ENCODE assay signal across 9 mouse cellular contexts in the genomic region with DNA sequence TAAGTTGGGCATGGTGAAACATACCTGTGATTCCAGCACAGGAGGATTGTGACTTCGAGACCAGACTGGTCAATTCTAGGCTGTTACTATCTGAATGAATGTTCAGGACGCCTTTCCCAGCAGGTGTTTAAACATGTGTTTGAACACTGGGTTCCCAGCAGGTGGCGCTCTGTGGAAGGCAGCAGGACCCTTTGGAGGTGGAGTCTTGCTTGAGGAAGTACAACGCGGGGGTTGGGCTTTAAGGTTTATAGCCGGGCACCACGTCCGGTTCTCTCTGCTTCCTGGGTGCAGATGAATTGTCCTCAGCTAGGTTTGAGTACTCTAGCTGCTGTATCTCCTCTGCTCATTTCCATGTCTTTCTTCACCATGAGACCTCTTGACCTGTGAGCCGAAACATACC.
DNase-seq lines count a peak whose midpoint lies in the region; ATAC-seq and TF ChIP-seq lines count a peak whose summit lies in the region.
"Had no signal": no experiment of that assay in that cellular context is flagged by ENCODE, and none has a peak within 500 bp of the region (broad histone marks: within the 10 kb centered on the region; RNA-seq: fewer than 3 reads in every experiment).

No protein-coding gene starts in this region.

- 0 out of 2 replicates have a peak, but pooled peaks have one; percentile 11 for TF ChIP-seq CTCF in olfactory bulb, adult 2 months (IDR thresholded peaks at IDR 0.05; ENCODE audit: insufficient read depth, low read depth, low read length)

- H3K36me3 ChIP-seq in forebrain, embryonic 14.5 days (ENCODE audit: control insufficient read depth, insufficient read depth, low read length), result no peaks in the 10 kb centered on the region
- no peaks in the 10 kb centered on the region for H3K36me3 ChIP-seq in forebrain, embryonic 13.5 days (ENCODE audit: poor library complexity, severe bottlenecking)
- H3K36me3 ChIP-seq in midbrain, embryonic 10.5 days, result no peaks in the 10 kb centered on the region
- H3K36me3 ChIP-seq in midbrain, embryonic 11.5 days (ENCODE audit: control insufficient read depth, insufficient read depth, low read length), result no peaks in the 10 kb centered on the region
- H3K36me3 ChIP-seq: embryonic facial prominence, embryonic 15.5 days had no signal

- peak; percentile 10 for DNase-seq in forebrain, embryonic 14.5 days (ENCODE audit: low spot score)
- DNase-seq in midbrain, embryonic 10.5 days (ENCODE audit: low spot score), result peak; percentile 31
- DNase-seq in midbrain, embryonic 11.5 days (ENCODE audit: low spot score, missing footprints), result no peak
- DNase-seq in embryo, embryonic 10.5 days (ENCODE audit: low spot score), result peak; percentile 29
- no peak for DNase-seq in urinary bladder, postnatal 10 days (ENCODE audit: low spot score)
- DNase-seq in urinary bladder, postnatal 36 days (ENCODE audit: low spot score in 2 of 2), result no peak

- H3K27ac ChIP-seq in forebrain, embryonic 14.5 days (ENCODE audit: low read depth, low read length), result no peak overlapping the region
- H3K27ac ChIP-seq in forebrain, embryonic 13.5 days, result no peak overlapping the region
- no peak overlapping the region for H3K27ac ChIP-seq in midbrain, embryonic 10.5 days (replicated peaks)
- no peak overlapping the region for H3K27ac ChIP-seq in midbrain, embryonic 11.5 days (ENCODE audit: low read depth, low read length)
- H3K27ac ChIP-seq in olfactory bulb, adult 2 months (ENCODE audit: insufficient read depth, low read depth, low read length), result no peak overlapping the region
- H3K27ac ChIP-seq: embryonic facial prominence, embryonic 15.5 days had no signal

- H3K27me3 ChIP-seq in forebrain, embryonic 14.5 days (replicated peaks; ENCODE audit: control insufficient read depth, insufficient read depth, low read length), result no peaks in the 10 kb centered on the region
- H3K27me3 ChIP-seq in forebrain, embryonic 13.5 days, result no peaks in the 10 kb centered on the region
- no peaks in the 10 kb centered on the region for H3K27me3 ChIP-seq in midbrain, embryonic 10.5 days (ENCODE audit: low read depth, poor library complexity, severe bottlenecking)
- H3K27me3 ChIP-seq in midbrain, embryonic 11.5 days (ENCODE audit: control insufficient read depth, insufficient read depth, low read length), result no peaks in the 10 kb centered on the region
- H3K27me3 ChIP-seq: embryonic facial prominence, embryonic 15.5 days had no signal

- H3K9ac ChIP-seq in forebrain, embryonic 14.5 days (ENCODE audit: low read length), result no peak overlapping the region
- H3K9ac ChIP-seq in forebrain, embryonic 13.5 days, result no peak overlapping the region
- H3K9ac ChIP-seq in midbrain, embryonic 11.5 days (ENCODE audit: low read length), result no peak overlapping the region
- H3K9ac ChIP-seq: embryonic facial prominence, embryonic 15.5 days had no signal

- no peak overlapping the region for H3K4me3 ChIP-seq in forebrain, embryonic 14.5 days (ENCODE audit: low read depth, low read length)
- H3K4me3 ChIP-seq in forebrain, embryonic 13.5 days, result no peak overlapping the region
- no peak overlapping the region for H3K4me3 ChIP-seq in midbrain, embryonic 10.5 days
- H3K4me3 ChIP-seq in midbrain, embryonic 11.5 days (ENCODE audit: low read depth, low read length), result no peak overlapping the region
- no peak overlapping the region for H3K4me3 ChIP-seq in olfactory bulb, adult 2 months (ENCODE audit: insufficient read depth, low read depth, low read length)
- H3K4me3 ChIP-seq: embryonic facial prominence, embryonic 15.5 days had no signal

- 60% methylated on average over 9 of the region's 9 CpGs for WGBS in forebrain, embryonic 14.5 days
- 73% methylated on average over 9 of the region's 9 CpGs for WGBS in forebrain, embryonic 13.5 days
- 70% methylated on average over 9 of the region's 9 CpGs for WGBS in midbrain, embryonic 10.5 days
- 72% methylated on average over 9 of the region's 9 CpGs for WGBS in midbrain, embryonic 11.5 days
- WGBS in olfactory bulb, adult 2 months, result 69% methylated on average over 9 of the region's 9 CpGs

- H3K4me1 ChIP-seq in forebrain, embryonic 14.5 days (ENCODE audit: control insufficient read depth, insufficient read depth, low read length), result no peaks in the 10 kb centered on the region
- H3K4me1 ChIP-seq in forebrain, embryonic 13.5 days, result no peaks in the 10 kb centered on the region
- no peaks in the 10 kb centered on the region for H3K4me1 ChIP-seq in midbrain, embryonic 10.5 days
- H3K4me1 ChIP-seq in midbrain, embryonic 11.5 days (ENCODE audit: control insufficient read depth, insufficient read depth, low read length), result no peaks in the 10 kb centered on the region
- H3K4me1 ChIP-seq in olfactory bulb, adult 2 months (ENCODE audit: control insufficient read depth, insufficient read depth, low read length), result no peaks in the 10 kb centered on the region
- H3K4me1 ChIP-seq: embryonic facial prominence, embryonic 15.5 days had no signal

- no peaks in the 10 kb centered on the region for H3K9me3 ChIP-seq in forebrain, embryonic 14.5 days (replicated peaks; ENCODE audit: control insufficient read depth, low read length)
- H3K9me3 ChIP-seq in forebrain, embryonic 13.5 days (replicated peaks), result no peaks in the 10 kb centered on the region
- H3K9me3 ChIP-seq in midbrain, embryonic 10.5 days (replicated peaks), result no peaks in the 10 kb centered on the region
- no peaks in the 10 kb centered on the region for H3K9me3 ChIP-seq in midbrain, embryonic 11.5 days (ENCODE audit: control insufficient read depth, low read length)
- H3K9me3 ChIP-seq: embryonic facial prominence, embryonic 15.5 days had no signal

- no peak overlapping the region for H3K4me2 ChIP-seq in forebrain, embryonic 14.5 days (ENCODE audit: low read length)
- H3K4me2 ChIP-seq in forebrain, embryonic 13.5 days, result no peak overlapping the region
- H3K4me2 ChIP-seq in midbrain, embryonic 11.5 days, result no peak overlapping the region
- H3K4me2 ChIP-seq: embryonic facial prominence, embryonic 15.5 days had no signal

- ATAC-seq in forebrain, embryonic 14.5 days, result no peak
- ATAC-seq in forebrain, embryonic 13.5 days, result no peak
- ATAC-seq in midbrain, embryonic 11.5 days (ENCODE audit: low FRiP score), result no peak

- no peak for TF ChIP-seq POLR2A in olfactory bulb, adult 2 months (IDR thresholded peaks at IDR 0.05; ENCODE audit: insufficient read depth, low read depth, low read length)

Comparison
In these comparisons a context has a peak if more than half of its experiments do, and no peak if none do; other contexts are left out.
1. DNase-seq: peak in forebrain, embryonic 14.5 days (single experiment), midbrain, embryonic 10.5 days (single experiment) and embryo, embryonic 10.5 days (single experiment); none in midbrain, embryonic 11.5 days (single experiment), urinary bladder, postnatal 10 days (single experiment) and urinary bladder, postnatal 36 days (0 of 2).